Comparison of ENCODE assay signal across 37 mouse cellular contexts in the genomic region with DNA sequence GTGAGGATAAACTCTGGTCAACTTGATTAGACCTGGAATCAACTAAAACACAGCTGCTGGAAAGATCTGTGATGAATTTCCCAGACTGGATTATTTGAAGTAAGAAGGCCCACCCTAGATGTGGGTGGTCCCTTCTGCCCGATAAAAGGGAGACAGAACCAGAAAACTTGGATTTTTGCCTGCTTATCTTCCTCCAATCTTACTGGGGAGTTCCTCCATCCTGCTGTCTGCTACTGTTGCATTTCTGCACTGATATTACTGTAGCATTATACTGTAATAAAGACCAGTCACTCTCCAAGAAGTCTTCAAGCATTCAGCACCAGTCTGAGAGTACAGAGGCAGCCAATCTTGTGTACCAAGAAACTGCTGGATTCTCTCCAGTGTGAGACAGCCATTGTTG. TPM values are rescaled to one million over a fixed set of nuclear protein-coding genes. Genes with fewer than 3 reads are reported as not detected.
"Had no signal": no experiment of that assay in that cellular context is flagged by ENCODE, and none has a peak within 500 bp of the region (broad histone marks: within the 10 kb centered on the region; RNA-seq: fewer than 3 reads in every experiment).

No protein-coding gene starts in this region.

- ATAC-seq: liver, embryonic 12.5 days; liver, postnatal 0 days; lung, postnatal 0 days; midbrain, embryonic 13.5 days; midbrain, embryonic 15.5 days; midbrain, embryonic 16.5 days had no signal

- H3K4me3 ChIP-seq: left cerebral cortex, adult 2 months; limb, embryonic 10.5 days; limb, embryonic 12.5 days; limb, embryonic 13.5 days; limb, embryonic 15.5 days; liver, embryonic 12.5 days; liver, embryonic 13.5 days; liver, embryonic 15.5 days; lung, embryonic 15.5 days; midbrain, embryonic 10.5 days; midbrain, embryonic 12.5 days; midbrain, embryonic 13.5 days; midbrain, embryonic 15.5 days; myocyte; neural tube, embryonic 12.5 days; neural tube, embryonic 13.5 days had no signal

- H3K27ac ChIP-seq: left cerebral cortex, adult 2 months; limb, embryonic 10.5 days; limb, embryonic 12.5 days; limb, embryonic 13.5 days; limb, embryonic 15.5 days; liver, embryonic 12.5 days; liver, embryonic 13.5 days; liver, embryonic 14.5 days; liver, embryonic 15.5 days; lung, embryonic 15.5 days; macrophage; midbrain, embryonic 10.5 days; midbrain, embryonic 12.5 days; midbrain, embryonic 13.5 days; midbrain, embryonic 15.5 days; neural tube, embryonic 12.5 days; neural tube, embryonic 13.5 days had no signal

- H3K4me1 ChIP-seq: limb, embryonic 10.5 days; limb, embryonic 12.5 days; limb, embryonic 13.5 days; limb, embryonic 15.5 days; midbrain, embryonic 10.5 days; midbrain, embryonic 12.5 days; midbrain, embryonic 13.5 days; midbrain, embryonic 15.5 days; neural tube, embryonic 12.5 days; neural tube, embryonic 13.5 days had no signal

- H3K27me3 ChIP-seq: limb, embryonic 12.5 days; limb, embryonic 13.5 days; limb, embryonic 15.5 days; liver, embryonic 12.5 days; liver, embryonic 13.5 days; liver, embryonic 15.5 days; lung, embryonic 15.5 days; megakaryocyte, embryonic 14.5 days; midbrain, embryonic 12.5 days; midbrain, embryonic 13.5 days; midbrain, embryonic 15.5 days; neural tube, embryonic 12.5 days; neural tube, embryonic 13.5 days had no signal

- H3K9ac ChIP-seq: limb, embryonic 12.5 days; limb, embryonic 13.5 days; limb, embryonic 15.5 days; liver, embryonic 12.5 days; liver, embryonic 13.5 days; liver, embryonic 14.5 days; liver, embryonic 15.5 days; liver, postnatal 0 days; lung, embryonic 15.5 days; midbrain, embryonic 12.5 days; midbrain, embryonic 13.5 days; midbrain, embryonic 15.5 days; neural tube, embryonic 12.5 days; neural tube, embryonic 13.5 days had no signal

- DNase-seq: left cerebral cortex, postnatal 4 days; liver; liver, embryonic 13.5 days; liver, postnatal 0 days; lung, adult 18-20 months; lung, postnatal 10 days; lung, postnatal 14 days; lung, postnatal 36 days; lung, postnatal 4 days; midbrain, embryonic 14.5 days had no signal

- H3K9me3 ChIP-seq: limb, embryonic 10.5 days; limb, embryonic 12.5 days; limb, embryonic 13.5 days; limb, embryonic 15.5 days; liver, embryonic 12.5 days; liver, embryonic 13.5 days; liver, embryonic 15.5 days; lung, embryonic 15.5 days; megakaryocyte, embryonic 14.5 days; midbrain, embryonic 10.5 days; midbrain, embryonic 12.5 days; midbrain, embryonic 13.5 days; midbrain, embryonic 15.5 days; neural tube, embryonic 12.5 days; neural tube, embryonic 13.5 days had no signal

- H3K36me3 ChIP-seq: limb, embryonic 10.5 days; limb, embryonic 12.5 days; limb, embryonic 13.5 days; limb, embryonic 15.5 days; liver, embryonic 12.5 days; lung, embryonic 15.5 days; midbrain, embryonic 12.5 days; midbrain, embryonic 13.5 days; midbrain, embryonic 15.5 days; neural tube, embryonic 12.5 days; neural tube, embryonic 13.5 days had no signal

- H3K4me2 ChIP-seq: limb, embryonic 12.5 days; limb, embryonic 13.5 days; limb, embryonic 15.5 days; liver, embryonic 12.5 days; liver, embryonic 13.5 days; liver, embryonic 15.5 days; lung, embryonic 15.5 days; midbrain, embryonic 11.5 days; midbrain, embryonic 12.5 days; midbrain, embryonic 13.5 days; midbrain, embryonic 15.5 days; neural tube, embryonic 12.5 days; neural tube, embryonic 13.5 days had no signal

RNA-seq across cellular contexts. Expression of gene Csrp3, which starts 10.4 kb away (rescaled TPM):
- total RNA-seq: left cerebral cortex, adult 18-20 months; left cerebral cortex, adult 2 months; left cerebral cortex, postnatal 10 days; left cerebral cortex, postnatal 14 days; left cerebral cortex, postnatal 25 days; left cerebral cortex, postnatal 36 days; left cerebral cortex, postnatal 4 days; midbrain, postnatal 0 days had no signal
- polyA plus RNA-seq: macrophage; midbrain, embryonic 11.5 days; midbrain, embryonic 16.5 days had no signal
